Mouse (Mus musculus) MEL-GATA-1-ER (cell line): ENCODE measurements around the gene Sec24a.

ENCODE experiments used
- DNase-seq: peaks from one replicate; pipeline ENCODE4 v3.0.0-alpha.2; 2012; ENCODE audit warnings: low read depth; ENCODE audit errors: extremely low read depth

The Sec24a gene

GRCm38 (mm10) chr11:51649889-51650199 lies 113.6 kb downstream of the Sec24a start:
- DNase-seq = no peak

GRCm38 (mm10) chr11:51649111-51649888 lies 114.1 kb downstream of the Sec24a start:
- no peak for DNase-seq

GRCm38 (mm10) chr11:51648566-51648965 lies 114.9 kb downstream of the Sec24a start:
- no peak for DNase-seq

GRCm38 (mm10) chr11:51646751-51647667 lies 116.4 kb downstream of the Sec24a start:
- DNase-seq = no peak

GRCm38 (mm10) chr11:51646245-51646644 lies 117.2 kb downstream of the Sec24a start:
- no peak for DNase-seq

- DNase-seq = no peak
Measured at GRCm38 (mm10) chr11:51645293-51645692, 118.1 kb downstream of the Sec24a start.

- DNase-seq = no peak
Measured at GRCm38 (mm10) chr11:51644217-51644616, 119.2 kb downstream of the Sec24a start.

GRCm38 (mm10) chr11:51643761-51644160 lies 119.7 kb downstream of the Sec24a start:
- DNase-seq = no peak

- no peak for DNase-seq
Measured at GRCm38 (mm10) chr11:51643202-51643601, 120.2 kb downstream of the Sec24a start.
